Mouse (Mus musculus) testis, adult 2 months (tissue): ENCODE data around the gene Hic1. TPM values are rescaled to one million over a fixed set of nuclear protein-coding genes. Genes with fewer than 3 reads are reported as not detected.

ENCODE experiments used
- H3K27ac ChIP-seq: fragments of 200-500 bp; 2 replicates; pipeline ENCODE4 v1.5.1; 2012; ENCODE audit warnings: low read depth, low read length; ENCODE audit not compliant: control insufficient read depth, insufficient read depth
- H3K27me3 ChIP-seq: fragments of 200-500 bp; 2 replicates; pipeline ENCODE4 v1.6.1; 2012; ENCODE audit warnings: mild to moderate bottlenecking, low read length, moderate library complexity; ENCODE audit not compliant: control insufficient read depth, insufficient read depth
- H3K36me3 ChIP-seq: fragments of 200-500 bp; 2 replicates; pipeline ENCODE4 v1.6.1; 2012; ENCODE audit warnings: mild to moderate bottlenecking, low read length; ENCODE audit not compliant: control insufficient read depth, insufficient read depth
- H3K4me1 ChIP-seq: fragments of 200-500 bp; 2 replicates; pipeline ENCODE4 v1.6.1; 2012; ENCODE audit warnings: low read length; ENCODE audit not compliant: control insufficient read depth, insufficient read depth
- H3K4me3 ChIP-seq: fragments of 200-500 bp; 2 replicates; pipeline ENCODE4 v1.5.1; 2012; ENCODE audit warnings: low read depth, mild to moderate bottlenecking, low read length, moderate library complexity, mixed read lengths; ENCODE audit not compliant: control insufficient read depth
- CTCF ChIP-seq: fragments of 200-500 bp; IDR thresholded peaks from 2 replicates; pipeline ENCODE4 v1.5.1; 2012; ENCODE audit warnings: low read depth, mild to moderate bottlenecking, inconsistent platforms, low read length, moderate library complexity; ENCODE audit not compliant: control insufficient read depth, insufficient read depth, insufficient replicate concordance
- POLR2A ChIP-seq: fragments of 200-500 bp; IDR thresholded peaks from 2 replicates; pipeline ENCODE4 v1.6.1; 2012; ENCODE audit warnings: low read depth, mild to moderate bottlenecking, inconsistent platforms, low read length, moderate library complexity; ENCODE audit not compliant: control insufficient read depth
- polyA plus RNA-seq: library from polyadenylated mRNA; depleted of rRNA; stranded (reverse); fragments of >200 nt; gene quantifications from 2 replicates; pipeline ENCODE4 v1.2.3, GENCODE M21; 2012; rRNA removed

The Hic1 gene
- polyA plus RNA-seq, 1 experiment = 1.3 TPM

- no peaks in the 10 kb centered on the region for H3K27me3 ChIP-seq
- no peaks in the 10 kb centered on the region for H3K4me1 ChIP-seq
- no peak overlapping the region for H3K4me3 ChIP-seq
- H3K27ac ChIP-seq = no peak overlapping the region
- TF ChIP-seq POLR2A = no peak
- TF ChIP-seq CTCF = no peak
- no peaks in the 10 kb centered on the region for H3K36me3 ChIP-seq
Observed at GRCm38 (mm10) chr11:75124406-75124805, 44.9 kb downstream of the Hic1 start.

- Histone ChIP-seq H3K36me3 (no peaks in the 10 kb centered on the region), H3K4me3 (no peak overlapping the region), H3K4me1 (no peaks in the 10 kb centered on the region), H3K27ac (no peak overlapping the region), H3K27me3 (no peaks in the 10 kb centered on the region)
- no peak for TF ChIP-seq CTCF
- no peak for TF ChIP-seq POLR2A
Observed at GRCm38 (mm10) chr11:75121348-75121747, 48.0 kb downstream of the Hic1 start.

GRCm38 (mm10) chr11:75119841-75120240 lies 49.5 kb downstream of the Hic1 start:
- Histone ChIP-seq H3K4me3 (no peak overlapping the region), H3K27ac (no peak overlapping the region), H3K27me3 (no peaks in the 10 kb centered on the region), H3K36me3 (no peaks in the 10 kb centered on the region), H3K4me1 (no peaks in the 10 kb centered on the region)
- TF ChIP-seq CTCF (no peak), POLR2A (no peak)

- TF ChIP-seq CTCF (no peak), POLR2A (no peak)
- Histone ChIP-seq H3K36me3 (no peaks in the 10 kb centered on the region), H3K4me3 (no peak overlapping the region), H3K4me1 (no peaks in the 10 kb centered on the region), H3K27ac (no peak overlapping the region), H3K27me3 (no peaks in the 10 kb centered on the region)
Observed at GRCm38 (mm10) chr11:75119298-75119697, 50.0 kb downstream of the Hic1 start.

GRCm38 (mm10) chr11:75118141-75118540 lies 51.2 kb downstream of the Hic1 start:
- no peak overlapping the region for H3K27ac ChIP-seq
- TF ChIP-seq CTCF (no peak), POLR2A (no peak)
- no peak overlapping the region for H3K4me3 ChIP-seq
- no peaks in the 10 kb centered on the region for H3K36me3 ChIP-seq
- no peaks in the 10 kb centered on the region for H3K27me3 ChIP-seq
- no peaks in the 10 kb centered on the region for H3K4me1 ChIP-seq

- Histone ChIP-seq H3K27ac (no peak overlapping the region), H3K27me3 (no peaks in the 10 kb centered on the region)
- no peak for TF ChIP-seq CTCF
- no peak for TF ChIP-seq POLR2A
Observed at GRCm38 (mm10) chr11:75116379-75116778, 52.9 kb downstream of the Hic1 start.

More at GRCm38 (mm10) chr11:75116379-75116778, 52.9 kb downstream of the Hic1 start:
- Histone ChIP-seq H3K4me3 (no peak overlapping the region), H3K4me1 (no peaks in the 10 kb centered on the region), H3K36me3 (no peaks in the 10 kb centered on the region)

Other genes with a start within 250 kb of the Hic1 start
- 76.8 and 83.4 TPM in 2 replicates for gene Smg6, start 243.7 kb downstream of the Hic1 start, polyA plus RNA-seq
- 45.3 and 53.3 TPM in 2 replicates for gene Srr, start 243.6 kb downstream of the Hic1 start, polyA plus RNA-seq
- gene Ovca2, start 9.3 kb upstream of the Hic1 start, polyA plus RNA-seq = 9.1 and 10.2 TPM in 2 replicates
- 12.8 and 16.6 TPM in 2 replicates for gene Dph1, start 21.7 kb upstream of the Hic1 start, polyA plus RNA-seq
- 3.1 and 3.3 TPM in 2 replicates for gene Rtn4rl1, start 24.3 kb upstream of the Hic1 start, polyA plus RNA-seq
- gene Rpa1, start 178.8 kb upstream of the Hic1 start, polyA plus RNA-seq = 73.7 and 76.4 TPM in 2 replicates
- gene Smyd4, start 178.9 kb upstream of the Hic1 start, polyA plus RNA-seq = 1.8 and 2.1 TPM in 2 replicates